In the genomic region with DNA sequence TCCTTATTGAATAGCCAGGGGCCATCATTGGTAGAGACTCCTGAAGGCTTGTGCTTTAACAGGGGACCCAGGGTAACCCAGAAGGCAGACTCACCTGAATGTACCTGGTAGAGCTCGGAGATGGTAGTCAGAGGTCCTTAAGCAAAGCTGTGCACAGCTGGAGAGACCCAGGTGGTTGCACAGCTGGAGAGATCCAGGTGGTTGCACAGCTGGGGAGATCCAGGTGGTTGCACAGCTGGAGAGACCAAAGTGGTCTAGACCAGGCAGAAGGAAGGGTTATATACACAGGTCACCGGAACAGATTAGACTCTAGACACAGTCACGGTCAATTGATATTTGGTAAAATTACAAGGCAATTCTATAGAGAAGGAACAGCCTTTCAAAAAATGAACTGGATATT, we compare ENCODE assay signal across 30 mouse cellular contexts. TPM values are rescaled to one million over a fixed set of nuclear protein-coding genes. Genes with fewer than 3 reads are reported as not detected.
"Had no signal": no experiment of that assay in that cellular context is flagged by ENCODE, and none has a peak within 500 bp of the region (broad histone marks: within the 10 kb centered on the region; RNA-seq: fewer than 3 reads in every experiment).

No protein-coding gene starts in this region.

- H3K36me3 ChIP-seq: lung, embryonic 15.5 days; midbrain, embryonic 10.5 days; midbrain, embryonic 13.5 days; neural tube, embryonic 13.5 days; stomach, embryonic 15.5 days had no signal

- H3K4me1 ChIP-seq: lung, embryonic 15.5 days; midbrain, embryonic 10.5 days; midbrain, embryonic 13.5 days; neural tube, embryonic 13.5 days; stomach, embryonic 15.5 days had no signal

- H3K4me2 ChIP-seq: liver, embryonic 11.5 days; lung, embryonic 15.5 days; midbrain, embryonic 13.5 days; neural tube, embryonic 13.5 days; stomach, embryonic 15.5 days had no signal

- DNase-seq: kidney, adult 2 months; kidney, postnatal 10 days; kidney, postnatal 36 days; layer of hippocampus, postnatal 36 days; liver, postnatal 0 days; lung, postnatal 10 days; lung, postnatal 36 days; retina, postnatal 1 day; right cerebral cortex, postnatal 25 days; spleen, adult 18-20 months; thymus, postnatal 25 days had no signal

- H3K9me3 ChIP-seq: lung, embryonic 15.5 days; midbrain, embryonic 10.5 days; midbrain, embryonic 13.5 days; neural tube, embryonic 13.5 days; stomach, embryonic 15.5 days had no signal

- H3K9ac ChIP-seq: liver, embryonic 14.5 days; liver, postnatal 0 days; lung, embryonic 15.5 days; midbrain, embryonic 13.5 days; neural tube, embryonic 13.5 days; stomach, embryonic 15.5 days had no signal

- H3K27ac ChIP-seq: liver, embryonic 14.5 days; lung, embryonic 15.5 days; midbrain, embryonic 10.5 days; midbrain, embryonic 13.5 days; neural tube, embryonic 13.5 days; stomach, embryonic 15.5 days had no signal

- H3K27me3 ChIP-seq: lung, embryonic 15.5 days; midbrain, embryonic 13.5 days; neural tube, embryonic 13.5 days; stomach, embryonic 15.5 days had no signal

- ATAC-seq: liver, postnatal 0 days; midbrain, embryonic 13.5 days; midbrain, embryonic 16.5 days had no signal

- H3K4me3 ChIP-seq: lung, embryonic 15.5 days; megakaryocyte, embryonic 14.5 days; midbrain, embryonic 10.5 days; midbrain, embryonic 13.5 days; myocyte; neural tube, embryonic 13.5 days; stomach, embryonic 15.5 days had no signal

RNA-seq across cellular contexts. Expression of gene Krt7, which starts 13.9 kb away (rescaled TPM):
- total RNA-seq: layer of hippocampus, postnatal 10 days; layer of hippocampus, postnatal 36 days had no signal

RNA-seq across cellular contexts. Expression of gene Krt80, which starts 27.0 kb away (rescaled TPM):
- polyA plus RNA-seq: liver, embryonic 11.5 days had no signal

RNA-seq across cellular contexts. Expression of gene Krt87, which starts 41.7 kb away (rescaled TPM):
- total RNA-seq: left cerebral cortex, postnatal 25 days; monocyte, adult 5-6 weeks; neutrophil, adult 5-6 weeks had no signal
- polyA plus RNA-seq: kidney, adult 2 months; kidney, embryonic 14.5 days; liver, embryonic 11.5 days; liver, embryonic 14.5 days; liver, postnatal 0 days; midbrain, embryonic 10.5 days; myocyte had no signal

RNA-seq across cellular contexts. Expression of gene Krt88, which starts 50.6 kb away (rescaled TPM):
- total RNA-seq: layer of hippocampus, adult 8-10 months; layer of hippocampus, postnatal 10 days; layer of hippocampus, postnatal 36 days; left cerebral cortex, adult 8-10 months; left cerebral cortex, postnatal 25 days; monocyte, adult 5-6 weeks; neutrophil, adult 5-6 weeks had no signal
- polyA plus RNA-seq: kidney, adult 2 months; kidney, embryonic 14.5 days; limb, embryonic 14.5 days; liver, embryonic 11.5 days; liver, embryonic 14.5 days; liver, postnatal 0 days; lung, embryonic 15.5 days; midbrain, embryonic 10.5 days; midbrain, embryonic 13.5 days; midbrain, embryonic 16.5 days; myocyte; neural tube, embryonic 13.5 days; thymus, postnatal 0 days had no signal
